Mouse (Mus musculus) Muller cell, postnatal 12 days (primary cell): ENCODE data around the gene Ube2i.

Source experiments
- DNase-seq: peaks from one replicate; pipeline ENCODE4 v3.0.0-alpha.2; 2015; ENCODE audit errors: inconsistent ontology term

The Ube2i gene

DNA sequence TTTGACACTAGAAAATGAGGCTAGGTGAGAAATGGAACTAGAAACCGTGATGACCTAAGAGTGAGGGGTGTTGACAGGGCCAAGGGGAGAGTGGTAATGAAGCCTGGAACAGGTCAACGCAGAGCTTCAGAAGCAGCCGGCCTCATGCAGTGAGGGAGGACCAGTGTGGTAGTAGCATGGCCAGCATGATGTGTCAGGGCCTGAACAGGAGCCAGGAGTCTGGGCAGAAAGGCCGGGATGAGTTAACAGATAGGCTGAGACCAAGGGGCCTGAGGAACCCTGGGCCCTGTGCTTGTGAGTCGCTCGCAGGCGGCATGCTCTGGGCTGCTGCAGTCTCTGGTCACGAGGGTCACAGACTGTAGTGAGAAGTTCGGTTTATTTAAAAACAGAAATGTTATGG is 55.5 kb downstream of the Ube2i start:
- DNase-seq = no peak

DNA sequence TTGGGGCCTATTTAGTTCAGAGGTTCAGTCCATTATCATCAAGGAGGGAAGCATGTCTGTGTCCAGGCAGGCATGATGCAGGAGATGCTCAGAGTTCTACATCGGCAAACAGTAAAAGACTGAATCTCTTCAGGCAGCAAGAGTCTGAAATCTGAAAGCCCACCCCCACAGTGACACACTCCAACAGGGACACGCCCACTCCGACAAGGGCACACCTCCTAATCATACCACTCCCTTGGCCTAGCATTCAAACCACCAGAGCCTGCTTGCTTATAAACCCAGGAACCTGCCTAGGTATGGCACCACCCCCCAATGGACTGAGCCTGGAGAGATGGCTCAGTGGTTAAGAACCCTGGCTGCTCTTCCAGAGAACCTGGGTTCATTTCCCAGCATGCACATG is 59.0 kb downstream of the Ube2i start:
- DNase-seq = no peak
